Mouse (Mus musculus) ES-Bruce4 (cell line): ENCODE data around the gene Fgf10. TPM values are rescaled to one million over a fixed set of nuclear protein-coding genes. Genes with fewer than 3 reads are reported as not detected.

Experiments used
- H3K27ac ChIP-seq: 2 replicates; pipeline ENCODE4 v1.5.1; 2012; ENCODE audit warnings: low read length, inconsistent platforms; ENCODE audit not compliant: insufficient read depth
- H3K27me3 ChIP-seq: 2 replicates; pipeline ENCODE4 v1.6.1; 2012; ENCODE audit warnings: mild to moderate bottlenecking, low read length, inconsistent platforms; ENCODE audit not compliant: control insufficient read depth, poor library complexity, insufficient read depth, severe bottlenecking
- H3K36me3 ChIP-seq: 2 replicates; pipeline ENCODE4 v1.6.1; 2012; ENCODE audit warnings: inconsistent platforms, mild to moderate bottlenecking, low read length, moderate library complexity; ENCODE audit not compliant: control insufficient read depth, poor library complexity, insufficient read depth, severe bottlenecking
- H3K4me1 ChIP-seq: one replicate; pipeline ENCODE4 v1.8.1; 2011; ENCODE audit warnings: low read length; ENCODE audit not compliant: control insufficient read depth, insufficient read depth
- H3K4me3 ChIP-seq: 2 replicates; pipeline ENCODE4 v1.5.1; 2011; ENCODE audit warnings: low read depth, mild to moderate bottlenecking, low read length
- H3K9ac ChIP-seq: 2 replicates; pipeline ENCODE4 v1.6.1; 2012; ENCODE audit warnings: low read depth, mild to moderate bottlenecking, inconsistent platforms; ENCODE audit not compliant: poor library complexity, severe bottlenecking
- H3K9me3 ChIP-seq: replicated peaks from 2 replicates; pipeline ENCODE4 v1.6.1; 2012; ENCODE audit warnings: mild to moderate bottlenecking, low read length, inconsistent platforms; ENCODE audit not compliant: control insufficient read depth, poor library complexity, insufficient read depth, severe bottlenecking
- CTCF ChIP-seq: IDR thresholded peaks from one replicate; pipeline ENCODE4 v1.8.1; 2011; ENCODE audit warnings: low read depth, low read length
- EP300 ChIP-seq: IDR thresholded peaks from 2 replicates; pipeline ENCODE4 v1.6.1; 2011; ENCODE audit warnings: low read depth, low read length; ENCODE audit not compliant: insufficient read depth
- POLR2A ChIP-seq: IDR thresholded peaks from one replicate; pipeline ENCODE4 v1.8.1; 2011; ENCODE audit warnings: low read length; ENCODE audit not compliant: insufficient read depth
- polyA plus RNA-seq: library from polyadenylated mRNA; stranded (reverse); fragments of >200 nt; gene quantifications from 2 replicates; pipeline ENCODE4 v1.2.4, GENCODE M21; 2011; ENCODE audit warnings: low read depth; ENCODE audit not compliant: missing spikeins, insufficient read depth, insufficient read length

Gene Fgf10
- polyA plus RNA-seq, 1 experiment: 1.3 TPM

DNA sequence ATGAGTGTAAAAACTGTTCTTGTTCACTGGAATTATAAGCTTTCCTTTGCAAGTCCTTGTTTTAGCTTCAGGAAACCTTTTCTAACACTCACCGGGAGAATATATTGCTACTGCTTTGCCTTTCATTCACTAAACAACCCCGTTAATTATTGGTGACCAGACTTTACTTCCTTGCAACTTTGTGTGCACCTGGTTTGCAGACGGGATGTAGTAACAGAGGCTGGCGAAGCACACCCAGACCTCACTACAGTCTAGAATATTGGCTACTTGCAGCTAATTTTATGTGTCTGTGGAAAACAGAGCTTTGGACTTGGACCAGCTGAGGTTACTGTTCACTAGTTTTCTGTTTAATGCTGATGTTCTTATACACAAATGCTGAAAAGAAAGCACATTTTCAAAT lies 155.5 kb downstream of the Fgf10 start:
- TF ChIP-seq EP300 (no peak), POLR2A (no peak), CTCF (no peak)
- H3K9me3 ChIP-seq: no peaks in the 10 kb centered on the region
- H3K4me1 ChIP-seq: no peaks in the 10 kb centered on the region
- no peak overlapping the region for H3K27ac ChIP-seq
- H3K27me3 ChIP-seq: no peaks in the 10 kb centered on the region
- no peaks in the 10 kb centered on the region for H3K36me3 ChIP-seq
- H3K4me3 ChIP-seq: no peak overlapping the region
- no peak overlapping the region for H3K9ac ChIP-seq

DNA sequence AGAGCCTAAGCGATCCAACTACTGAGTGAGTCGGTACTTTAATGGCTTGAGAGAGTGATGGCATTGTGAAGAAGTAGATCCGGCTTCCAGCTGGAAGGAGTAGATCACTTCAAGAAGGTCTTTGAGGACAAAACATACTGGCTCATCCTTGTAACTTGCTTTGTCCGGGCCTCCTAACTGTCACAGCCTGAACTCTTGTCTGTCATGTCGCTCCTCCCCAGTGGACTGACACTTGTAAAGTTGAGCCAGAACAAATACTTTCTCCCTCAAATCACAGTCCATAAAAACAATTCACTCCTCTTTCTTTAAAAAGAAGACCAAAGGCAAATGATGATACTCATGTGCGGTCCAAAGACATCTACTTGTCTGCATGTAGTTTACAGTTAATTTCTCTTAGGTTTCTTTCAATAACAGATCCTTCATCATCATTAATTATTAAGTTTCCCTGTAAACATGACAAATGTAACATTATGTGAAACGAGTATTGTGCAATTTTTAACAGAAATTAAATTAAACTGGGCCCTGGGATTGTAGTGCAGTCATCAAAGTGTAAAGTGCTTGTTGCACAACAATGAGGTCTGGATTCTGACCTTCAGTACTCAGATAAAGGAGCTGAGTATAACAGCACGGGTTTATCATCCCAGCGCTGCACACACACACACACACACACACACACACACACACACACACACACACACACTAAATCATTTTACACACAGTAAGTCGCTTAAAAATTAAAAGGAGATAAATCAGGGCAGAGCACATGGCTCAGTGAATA lies 159.2 kb downstream of the Fgf10 start:
- Histone ChIP-seq H3K9me3 (no peaks in the 10 kb centered on the region), H3K4me1 (no peaks in the 10 kb centered on the region), H3K9ac (no peak overlapping the region), H3K27me3 (no peaks in the 10 kb centered on the region), H3K4me3 (no peak overlapping the region), H3K36me3 (no peaks in the 10 kb centered on the region), H3K27ac (no peak overlapping the region)
- TF ChIP-seq EP300 (no peak), CTCF (no peak), POLR2A (no peak)

DNA sequence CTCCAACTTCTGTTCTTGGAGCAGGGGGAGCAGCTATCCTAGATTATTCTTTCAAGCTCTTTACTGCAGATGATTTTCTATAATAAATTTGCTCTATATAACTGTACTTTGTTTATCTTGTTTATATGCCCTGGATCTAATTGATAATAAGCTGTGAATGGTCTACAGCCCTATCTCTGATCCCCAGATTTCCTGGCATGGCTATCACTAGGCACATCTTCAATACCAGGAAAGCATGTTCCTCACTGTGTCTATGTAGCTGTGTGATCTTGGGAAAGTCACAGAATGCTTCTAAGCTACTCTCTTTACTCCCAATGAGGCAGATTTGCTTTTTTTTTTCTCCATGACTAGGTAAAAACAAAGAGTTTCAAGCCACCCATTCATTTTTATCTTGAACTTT lies 164.4 kb downstream of the Fgf10 start:
- Histone ChIP-seq H3K36me3 (no peaks in the 10 kb centered on the region), H3K9me3 (no peaks in the 10 kb centered on the region), H3K27me3 (no peaks in the 10 kb centered on the region), H3K4me3 (no peak overlapping the region), H3K27ac (no peak overlapping the region), H3K9ac (no peak overlapping the region), H3K4me1 (no peaks in the 10 kb centered on the region)
- no peak for TF ChIP-seq EP300
- no peak for TF ChIP-seq POLR2A
- no peak for TF ChIP-seq CTCF

DNA sequence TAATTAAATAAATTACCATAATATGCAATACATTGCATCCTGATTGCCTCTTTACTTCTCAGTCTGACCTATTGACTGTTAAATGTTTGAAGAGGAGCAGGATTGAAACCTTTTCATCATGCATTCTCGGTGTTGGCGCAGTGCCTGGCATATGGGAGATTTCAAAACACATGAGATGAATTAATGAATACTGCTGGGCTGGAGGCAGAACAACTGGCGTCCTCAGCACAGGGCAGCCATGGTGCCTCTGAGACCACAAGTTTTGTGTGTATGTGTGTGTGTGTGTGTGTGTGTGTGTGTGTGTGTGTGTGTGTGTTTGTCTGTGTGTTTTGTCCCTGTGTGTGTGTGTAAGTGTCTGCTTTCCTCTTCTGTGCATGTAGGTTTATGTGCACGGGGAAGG lies 165.5 kb downstream of the Fgf10 start:
- Histone ChIP-seq H3K27ac (no peak overlapping the region), H3K4me3 (no peak overlapping the region), H3K27me3 (no peaks in the 10 kb centered on the region), H3K9me3 (no peaks in the 10 kb centered on the region), H3K9ac (no peak overlapping the region), H3K36me3 (no peaks in the 10 kb centered on the region), H3K4me1 (no peaks in the 10 kb centered on the region)
- TF ChIP-seq EP300 (no peak), CTCF (no peak), POLR2A (no peak)
